Mouse (Mus musculus): ENCODE data around the gene Fam174a. TPM values are rescaled to one million over a fixed set of nuclear protein-coding genes. Genes with fewer than 3 reads are reported as not detected.

Gene Fam174a
- total RNA-seq (2014; fragmentation: Nextera tagmentation) (5.3 and 8.9 TPM in 2 replicates), total RNA-seq (2017) (4.4 and 13.0 TPM in 2 replicates)

GRCm38 (mm10) chr1:95313393-95314228 is at the start of gene Fam174a:
Gene Fam174a (plus strand): TSS chr1:95313623.
- ATAC-seq (replicated peaks; ENCODE audit: low FRiP score, low TSS enrichment, poor library complexity, severe bottlenecking) = peak; percentile 97

GRCm38 (mm10) chr1:95263843-95264242 is 49.6 kb upstream of the Fam174a start:
- no peak for ATAC-seq (replicated peaks; ENCODE audit: low FRiP score, low TSS enrichment, poor library complexity, severe bottlenecking)

- ATAC-seq (replicated peaks; ENCODE audit: low FRiP score, low TSS enrichment, poor library complexity, severe bottlenecking) = 0 out of 2 replicates have a peak, but pooled peaks have one; percentile 41
Measured at GRCm38 (mm10) chr1:95267950-95268724, 45.3 kb upstream of the Fam174a start.

- no peak for ATAC-seq (replicated peaks; ENCODE audit: low FRiP score, low TSS enrichment, poor library complexity, severe bottlenecking)
Measured at GRCm38 (mm10) chr1:95273321-95273720, 40.1 kb upstream of the Fam174a start.

GRCm38 (mm10) chr1:95308324-95308723 is 5.1 kb upstream of the Fam174a start:
- ATAC-seq (replicated peaks; ENCODE audit: low FRiP score, low TSS enrichment, poor library complexity, severe bottlenecking) = no peak

GRCm38 (mm10) chr1:95314229-95314555 is 769 bp downstream of the Fam174a start:
- ATAC-seq (replicated peaks; ENCODE audit: low FRiP score, low TSS enrichment, poor library complexity, severe bottlenecking) = peak; percentile 58; the same call in 1 of the 2 replicates

GRCm38 (mm10) chr1:95315981-95316380 is 2.6 kb downstream of the Fam174a start:
- ATAC-seq (replicated peaks; ENCODE audit: low FRiP score, low TSS enrichment, poor library complexity, severe bottlenecking) = no peak

- ATAC-seq (replicated peaks; ENCODE audit: low FRiP score, low TSS enrichment, poor library complexity, severe bottlenecking) = no peak
Measured at GRCm38 (mm10) chr1:95322219-95322618, 8.8 kb downstream of the Fam174a start.

DNA sequence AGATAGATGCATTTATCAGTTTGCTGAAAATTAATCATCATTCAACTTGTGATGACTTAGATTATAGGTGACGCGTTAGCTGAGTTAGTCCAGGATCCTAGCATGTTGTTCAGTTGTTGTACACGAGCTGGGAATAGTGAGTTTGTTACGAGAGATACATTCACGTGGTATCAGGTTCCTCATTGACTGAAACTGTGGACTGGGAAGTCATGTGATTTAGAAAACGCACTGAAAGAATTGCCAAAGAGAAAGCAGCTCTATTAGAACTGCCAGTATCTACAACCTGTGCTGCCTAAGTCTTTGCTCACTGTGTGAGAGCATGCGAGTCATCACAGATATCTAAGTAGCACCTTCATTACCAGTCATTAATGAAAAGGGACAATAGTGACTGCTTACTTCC is 9.6 kb downstream of the Fam174a start:
- no peak for ATAC-seq (replicated peaks; ENCODE audit: low FRiP score, low TSS enrichment, poor library complexity, severe bottlenecking)

DNA sequence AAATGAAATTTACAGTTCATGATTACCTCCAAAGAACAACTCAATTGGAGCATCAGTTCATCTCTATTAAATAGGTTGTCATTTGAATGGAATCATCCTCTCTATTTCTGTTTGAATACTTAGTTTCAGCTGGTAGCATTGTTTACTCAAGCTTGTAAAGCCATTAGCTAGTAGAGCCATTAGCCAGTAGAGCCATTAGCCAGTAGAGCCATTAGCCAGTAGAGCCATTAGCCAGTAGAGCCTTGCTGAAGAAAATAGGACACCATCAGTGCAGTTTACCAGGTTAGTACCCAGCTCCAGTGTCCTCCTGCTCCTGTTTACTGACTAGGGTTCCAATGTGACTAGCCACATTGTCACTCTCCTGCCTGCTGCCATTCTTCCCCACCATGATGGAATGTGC is 13.4 kb downstream of the Fam174a start:
- no peak for ATAC-seq (replicated peaks; ENCODE audit: low FRiP score, low TSS enrichment, poor library complexity, severe bottlenecking)

GRCm38 (mm10) chr1:95339618-95340017 is 26.2 kb downstream of the Fam174a start:
- no peak for ATAC-seq (replicated peaks; ENCODE audit: low FRiP score, low TSS enrichment, poor library complexity, severe bottlenecking)

- no peak for ATAC-seq (replicated peaks; ENCODE audit: low FRiP score, low TSS enrichment, poor library complexity, severe bottlenecking)
Measured at GRCm38 (mm10) chr1:95342242-95342641, 28.8 kb downstream of the Fam174a start.

DNA sequence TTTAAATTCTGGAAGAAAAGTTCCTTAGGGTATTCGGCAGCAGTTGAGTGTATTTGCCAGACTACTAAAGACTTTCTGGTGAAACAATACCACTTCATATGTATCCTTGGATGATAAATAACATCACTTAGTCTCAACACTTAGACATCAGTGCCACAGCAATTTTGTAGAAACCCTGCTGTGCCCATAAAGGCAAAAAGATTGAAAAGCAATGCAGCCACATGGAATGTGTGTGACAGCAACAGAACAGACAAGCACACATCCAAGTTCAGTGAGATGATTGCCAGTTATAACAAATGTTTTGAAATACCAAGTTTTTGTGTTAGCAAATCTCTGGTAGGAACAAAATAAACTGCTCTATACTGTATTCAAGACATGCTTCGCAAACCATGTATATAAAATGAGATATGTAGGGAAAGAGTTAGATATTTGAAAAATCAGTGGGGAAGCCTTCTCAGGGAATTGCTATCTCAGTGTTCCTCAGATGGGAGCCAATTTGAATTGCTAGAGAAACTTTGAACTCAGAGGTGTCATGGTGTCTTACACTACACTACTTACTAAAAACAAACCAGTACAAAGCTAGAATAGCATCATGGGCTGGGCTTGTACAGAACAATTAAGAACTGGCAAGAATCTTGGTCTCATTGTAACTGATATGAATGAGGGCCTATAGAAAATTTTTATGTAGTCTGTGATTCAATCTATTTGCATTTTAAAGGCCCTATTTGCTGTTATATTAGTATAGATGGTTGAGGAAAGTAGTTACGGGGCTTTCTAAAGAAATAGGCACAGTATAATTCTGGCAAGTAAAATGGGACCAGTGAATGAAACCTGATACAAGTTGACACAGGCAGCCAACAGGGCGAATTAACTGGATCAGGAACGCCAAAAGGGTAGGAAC is 30.4 kb downstream of the Fam174a start:
- no peak for ATAC-seq (replicated peaks; ENCODE audit: low FRiP score, low TSS enrichment, poor library complexity, severe bottlenecking)

- no peak for ATAC-seq (replicated peaks; ENCODE audit: low FRiP score, low TSS enrichment, poor library complexity, severe bottlenecking)
Measured at GRCm38 (mm10) chr1:95354146-95354545, 40.7 kb downstream of the Fam174a start.

DNA sequence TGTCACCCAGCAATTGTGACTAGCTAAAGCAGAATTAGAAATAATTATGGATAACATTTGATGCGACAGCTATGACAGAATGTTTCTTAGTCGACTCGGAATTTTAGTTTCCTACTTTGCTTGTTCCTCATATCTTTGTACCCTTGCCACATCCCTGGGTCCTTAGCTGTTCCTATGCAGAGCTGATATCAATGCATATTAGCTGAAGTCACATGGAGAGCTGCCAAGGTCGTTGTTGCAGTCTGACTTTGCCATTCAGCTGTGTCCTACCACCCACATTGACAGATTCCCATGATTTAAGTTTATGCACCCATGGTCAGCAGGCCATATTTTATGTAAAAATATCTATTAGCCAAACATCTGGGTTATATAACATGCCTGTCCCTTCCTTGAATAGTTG is 43.5 kb downstream of the Fam174a start:
- no peak for ATAC-seq (replicated peaks; ENCODE audit: low FRiP score, low TSS enrichment, poor library complexity, severe bottlenecking)

DNA sequence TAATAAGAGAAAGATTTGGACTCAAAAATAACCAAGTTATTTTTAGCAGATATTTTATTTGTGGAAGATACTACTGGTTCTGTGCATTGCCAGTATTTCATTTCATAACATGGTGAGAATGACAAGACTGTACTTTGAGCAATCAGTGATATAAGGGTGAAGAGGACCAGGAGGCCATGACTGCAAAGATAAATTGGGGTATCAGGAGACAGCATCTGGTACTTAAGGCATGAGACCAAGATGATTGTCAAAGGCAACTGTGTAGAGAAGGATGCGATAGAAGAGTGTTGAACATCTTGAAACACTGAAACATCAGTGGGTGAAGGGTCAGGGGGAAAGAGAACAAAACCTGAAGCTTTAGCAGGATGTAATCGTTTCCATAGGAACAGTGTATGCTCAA is 50.3 kb downstream of the Fam174a start:
- peak; percentile 59 for ATAC-seq (replicated peaks; ENCODE audit: low FRiP score, low TSS enrichment, poor library complexity, severe bottlenecking)

DNA sequence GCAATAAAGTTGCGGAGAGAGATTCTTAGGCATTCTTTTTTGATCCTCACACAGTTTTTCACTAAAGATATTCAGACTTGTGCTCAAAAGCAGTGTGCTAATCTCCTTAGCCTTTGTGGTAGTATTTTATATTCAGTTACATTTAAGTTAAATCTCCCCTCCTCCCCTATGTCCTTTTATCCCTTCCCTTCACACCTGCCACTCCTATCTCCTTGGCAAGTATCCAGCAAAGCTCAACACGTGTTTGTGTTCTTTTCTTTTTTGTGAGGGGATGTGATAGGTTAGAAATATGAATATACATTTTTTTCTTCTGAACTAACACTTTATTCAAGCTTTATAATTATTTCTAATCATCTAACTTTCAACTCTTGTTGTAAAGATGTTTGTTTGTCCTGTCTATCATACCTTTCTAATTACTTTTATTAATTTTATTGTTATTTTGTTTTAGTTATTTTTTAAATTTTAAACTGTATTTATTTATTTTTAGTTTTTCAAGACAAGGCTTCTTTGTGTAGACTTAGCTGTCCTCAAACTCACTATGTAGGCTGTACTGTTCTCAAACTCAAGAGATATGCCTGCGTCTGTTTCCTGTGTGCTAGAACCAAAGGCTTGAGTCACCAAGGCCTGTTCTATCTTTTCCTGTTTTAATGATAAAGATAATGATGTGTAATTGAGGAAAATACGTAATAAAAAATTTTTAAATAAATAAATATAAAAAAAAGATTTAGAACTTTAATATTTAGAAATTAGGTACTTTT is 53.4 kb downstream of the Fam174a start:
- peak; percentile 59; the same call in 1 of the 2 replicates for ATAC-seq (replicated peaks; ENCODE audit: low FRiP score, low TSS enrichment, poor library complexity, severe bottlenecking)

DNA sequence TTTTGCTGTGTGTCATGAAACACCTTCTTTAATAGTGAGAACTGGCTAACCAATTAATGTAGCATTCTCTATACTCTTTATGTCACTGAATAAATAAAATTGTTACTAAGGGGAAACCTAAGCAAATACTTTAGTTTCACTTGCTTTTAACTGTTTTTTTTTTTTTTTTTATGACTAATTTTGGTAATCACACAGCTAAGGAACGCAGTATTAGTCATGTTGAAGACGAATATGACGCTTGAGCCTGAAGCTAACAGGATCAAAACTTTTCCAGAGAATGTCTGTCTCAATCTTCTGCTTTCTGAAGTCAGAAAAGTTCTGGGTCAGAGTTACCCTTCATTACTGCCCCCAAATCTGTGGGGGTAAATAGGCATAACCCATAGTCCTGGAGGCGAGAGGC is 54.3 kb downstream of the Fam174a start:
- no peak for ATAC-seq (replicated peaks; ENCODE audit: low FRiP score, low TSS enrichment, poor library complexity, severe bottlenecking)

DNA sequence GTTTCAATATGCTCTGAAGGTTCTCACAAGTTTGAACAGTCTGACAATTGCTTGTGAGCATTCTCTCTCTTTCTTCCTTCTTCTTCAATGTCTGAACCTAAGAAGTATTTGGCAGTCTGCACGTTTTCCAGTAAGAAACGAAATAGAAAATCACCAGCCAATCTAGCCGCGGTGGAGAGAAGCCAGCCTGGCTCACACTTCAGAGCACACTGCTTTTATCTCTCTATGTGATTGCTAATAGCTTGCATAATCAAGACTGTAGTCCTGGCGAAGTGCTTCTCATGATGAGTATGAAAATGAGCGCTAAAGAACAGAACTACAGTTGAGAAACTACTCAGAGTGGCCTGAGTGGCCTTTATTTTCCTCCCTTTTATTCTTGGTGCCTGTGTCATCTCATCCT is 62.0 kb downstream of the Fam174a start:
- no peak for ATAC-seq (replicated peaks; ENCODE audit: low FRiP score, low TSS enrichment, poor library complexity, severe bottlenecking)

All from megakaryocyte-erythroid progenitor cell, adult 5-6 weeks (primary cell).